Mouse (Mus musculus) neural tube, embryonic 13.5 days (tissue): ENCODE results near the gene Antxrl. TPM values are rescaled to one million over a fixed set of nuclear protein-coding genes. Genes with fewer than 3 reads are reported as not detected.

Source experiments
- ATAC-seq: fragments of 200-750 bp; cut with Nextera tagmentation; 2 replicates; pipeline ENCODE4 v1.8.0; 2017; ENCODE audit warnings: low read depth, mild to moderate bottlenecking, moderate TSS enrichment, moderate library complexity
- H3K27ac ChIP-seq: fragments of 300-500 bp; sonication (generic); replicated peaks from 2 replicates; pipeline ENCODE4 v1.5.1; 2015; ENCODE audit warnings: moderate library complexity, mild to moderate bottlenecking, inconsistent platforms
- H3K27me3 ChIP-seq: fragments of 300-500 bp; sonication (generic); 2 replicates; pipeline ENCODE4 v1.6.1; 2015; ENCODE audit warnings: mild to moderate bottlenecking, inconsistent platforms
- H3K36me3 ChIP-seq: fragments of 300-500 bp; sonication (generic); 2 replicates; pipeline ENCODE4 v1.6.1; 2015; ENCODE audit warnings: mild to moderate bottlenecking, inconsistent platforms
- H3K4me1 ChIP-seq: fragments of 300-500 bp; sonication (generic); replicated peaks from 2 replicates; pipeline ENCODE4 v1.6.1; 2015; ENCODE audit warnings: inconsistent platforms
- H3K4me2 ChIP-seq: fragments of 300-500 bp; sonication (generic); 2 replicates; pipeline ENCODE4 v1.6.1; 2015; ENCODE audit warnings: inconsistent platforms, mild to moderate bottlenecking, moderate library complexity
- H3K4me3 ChIP-seq: fragments of 300-500 bp; sonication (generic); 2 replicates; pipeline ENCODE4 v1.5.1; 2015; ENCODE audit warnings: mild to moderate bottlenecking, inconsistent platforms
- H3K9ac ChIP-seq: fragments of 300-500 bp; sonication (generic); 2 replicates; pipeline ENCODE4 v1.6.1; 2015; ENCODE audit warnings: moderate library complexity, mild to moderate bottlenecking, inconsistent platforms
- H3K9me3 ChIP-seq: fragments of 300-500 bp; sonication (generic); 2 replicates; pipeline ENCODE4 v1.6.1; 2016; ENCODE audit warnings: inconsistent platforms
- WGBS: fragments of 180-500 bp; shearing (Covaris S2); methylation state at CpG from one replicate; pipeline ENCODE4 v1.1.7; 2015; 5-methylcytosine and 5-hydroxymethylcytosine counted together
- polyA plus RNA-seq: library from polyadenylated mRNA; unstranded; fragments of >200 nt; fragmentation: Nextera tagmentation; extraction: Ambion mirVana; gene quantifications from 2 replicates; pipeline ENCODE4 v1.2.1, GENCODE M21; 2015

Gene Antxrl
- polyA plus RNA-seq = not detected in 2 replicates

DNA sequence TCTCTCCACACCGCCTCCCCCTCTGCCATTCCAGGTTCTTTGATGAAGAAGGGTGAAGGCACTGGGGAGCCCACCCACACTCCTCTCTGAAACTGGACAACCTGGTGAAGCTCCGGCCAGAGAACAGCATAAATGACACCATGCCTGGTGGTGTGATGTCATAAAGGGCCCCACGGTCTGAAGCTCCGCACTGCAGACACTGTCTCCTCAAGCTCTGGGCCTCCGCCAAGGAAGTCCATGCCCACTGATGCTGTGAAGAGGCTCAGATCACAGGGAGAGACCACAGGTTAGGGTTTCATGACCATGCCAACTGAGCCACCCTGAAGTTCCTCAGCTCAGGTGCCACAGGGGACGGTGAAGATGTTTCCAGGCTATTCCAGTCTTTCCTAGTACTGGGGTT, at the start of gene Antxrl:
TSS of gene Antxrl (plus strand) at position 192 of the 400 bp plus-strand sequence.
- Histone ChIP-seq H3K27me3 (no peaks in the 10 kb centered on the region), H3K36me3 (no peaks in the 10 kb centered on the region), H3K4me1 (no peaks in the 10 kb centered on the region), H3K27ac (no peak within 1 kb of the TSS), H3K9me3 (no peaks in the 10 kb centered on the region), H3K9ac (no peak within 1 kb of the TSS), H3K4me2 (no peak within 1 kb of the TSS), H3K4me3 (no peak within 1 kb of the TSS)
- ATAC-seq = no peak
- 89% methylated on average over 6 of the region's 6 CpGs for WGBS

DNA sequence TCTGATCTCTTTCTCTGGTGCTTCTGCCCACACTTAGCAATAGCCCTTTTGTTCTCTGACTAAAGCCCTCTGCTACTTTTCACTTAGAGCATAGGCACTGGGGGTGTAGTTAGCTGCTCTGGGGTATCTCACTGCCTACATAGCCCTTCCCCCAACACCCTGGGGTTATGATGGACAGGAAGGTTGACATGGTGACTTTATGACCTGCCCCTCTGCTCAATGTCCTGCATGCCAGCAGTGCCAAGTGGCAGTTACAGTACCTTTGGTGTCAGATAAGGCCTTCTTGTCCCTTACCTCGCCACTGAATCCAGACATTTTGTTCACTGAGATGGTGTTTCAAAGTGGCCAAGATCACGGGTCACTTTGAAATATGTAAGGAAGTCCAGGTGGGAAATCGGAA, 37.4 kb upstream of the Antxrl start, which contains the start of gene Gm30083:
TSS of gene Gm30083 (minus strand) at position 120 of the 400 bp plus-strand sequence.
- Histone ChIP-seq H3K9me3 (no peaks in the 10 kb centered on the region), H3K4me3 (no peak within 1 kb of the TSS), H3K4me1 (no peaks in the 10 kb centered on the region), H3K27me3 (no peaks in the 10 kb centered on the region), H3K4me2 (no peak within 1 kb of the TSS), H3K27ac (no peak within 1 kb of the TSS), H3K36me3 (no peaks in the 10 kb centered on the region), H3K9ac (no peak within 1 kb of the TSS)
- ATAC-seq = no peak
- WGBS = 86% methylated on average over 3 of the region's 3 CpGs

DNA sequence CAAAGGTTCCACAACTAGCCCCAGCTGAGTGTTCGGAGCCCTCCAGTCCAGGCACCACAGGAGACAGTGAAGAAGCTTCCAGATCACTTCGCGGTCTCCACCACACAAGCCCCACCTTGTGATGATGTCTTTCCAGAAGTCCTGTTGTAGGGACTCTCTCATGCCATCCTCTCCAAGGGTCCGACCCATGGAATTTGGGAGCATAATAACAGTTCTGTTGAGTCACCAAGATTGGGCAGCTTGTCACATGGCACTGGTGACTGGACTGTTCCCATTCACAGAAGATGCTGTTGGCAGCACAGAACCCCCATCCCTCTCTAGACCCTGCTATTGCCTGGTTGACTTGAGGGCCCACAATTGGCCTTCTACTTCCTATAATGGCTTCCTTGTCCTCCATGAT, 36.1 kb upstream of the Antxrl start, which contains the start of gene Gm5460:
TSS of gene Gm5460 (plus strand) at position 378 of the 400 bp plus-strand sequence.
- Histone ChIP-seq H3K4me2 (no peak within 1 kb of the TSS), H3K9ac (no peak within 1 kb of the TSS), H3K27ac (no peak within 1 kb of the TSS), H3K9me3 (no peaks in the 10 kb centered on the region), H3K36me3 (no peaks in the 10 kb centered on the region), H3K4me1 (no peaks in the 10 kb centered on the region), H3K4me3 (no peak within 1 kb of the TSS), H3K27me3 (no peaks in the 10 kb centered on the region)
- 90% methylated on average over 4 of the region's 4 CpGs for WGBS
- ATAC-seq = no peak

DNA sequence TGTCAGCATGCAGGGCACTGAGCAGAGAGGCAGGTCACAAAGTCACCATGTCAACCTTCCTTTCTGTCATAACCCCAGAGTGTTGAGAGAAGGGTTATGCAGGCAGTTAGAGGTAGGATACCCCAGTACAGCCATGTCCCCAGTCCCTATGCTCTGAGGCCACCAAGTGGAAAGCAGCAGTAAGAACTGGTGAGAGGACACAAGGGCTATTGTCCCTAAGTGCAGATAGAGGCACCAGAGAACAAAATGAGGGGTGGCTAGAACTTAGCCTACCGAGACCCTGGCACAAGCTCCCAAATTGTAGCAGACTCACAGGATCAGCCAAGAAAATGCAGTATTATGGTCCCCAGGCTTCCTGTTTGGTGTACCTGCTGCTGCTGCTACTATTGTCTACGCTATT, 35.6 kb upstream of the Antxrl start:
- Histone ChIP-seq H3K27me3 (no peaks in the 10 kb centered on the region), H3K4me3 (no peak overlapping the region), H3K36me3 (no peaks in the 10 kb centered on the region), H3K4me2 (no peak overlapping the region), H3K4me1 (no peaks in the 10 kb centered on the region), H3K9ac (no peak overlapping the region), H3K27ac (no peak overlapping the region), H3K9me3 (no peaks in the 10 kb centered on the region)
- ATAC-seq = no peak
- WGBS = 85% methylated on average over 2 of the region's 2 CpGs

DNA sequence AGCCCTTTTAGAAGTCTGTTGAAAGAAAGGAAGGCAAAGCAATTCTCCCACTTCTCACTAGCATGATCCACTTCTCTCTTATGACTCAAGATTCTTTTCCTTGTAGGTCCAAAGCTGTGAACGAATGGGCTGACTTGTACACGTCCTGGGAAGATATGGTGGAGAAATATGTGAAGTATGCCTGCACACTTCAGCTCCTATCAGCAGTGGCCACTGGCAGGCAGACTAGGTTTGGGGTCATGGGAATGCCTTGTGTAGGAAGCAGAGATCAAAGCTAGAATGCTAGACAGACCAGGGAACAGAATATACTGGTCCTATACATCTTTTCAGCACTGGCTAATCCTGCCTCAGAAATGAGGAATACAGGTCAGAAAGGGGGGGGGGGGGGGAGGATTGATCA, 25.8 kb upstream of the Antxrl start:
- H3K9me3 ChIP-seq = peaks cover 11% of the 10 kb centered on the region
- no peaks in the 10 kb centered on the region for H3K4me1 ChIP-seq
- 75% methylated on average over 2 of the region's 2 CpGs for WGBS
- H3K4me3 ChIP-seq = no peak overlapping the region
- H3K27ac ChIP-seq = no peak overlapping the region
- H3K4me2 ChIP-seq = no peak overlapping the region
- ATAC-seq = no peak
- no peaks in the 10 kb centered on the region for H3K36me3 ChIP-seq
- H3K27me3 ChIP-seq = no peaks in the 10 kb centered on the region
- no peak overlapping the region for H3K9ac ChIP-seq

DNA sequence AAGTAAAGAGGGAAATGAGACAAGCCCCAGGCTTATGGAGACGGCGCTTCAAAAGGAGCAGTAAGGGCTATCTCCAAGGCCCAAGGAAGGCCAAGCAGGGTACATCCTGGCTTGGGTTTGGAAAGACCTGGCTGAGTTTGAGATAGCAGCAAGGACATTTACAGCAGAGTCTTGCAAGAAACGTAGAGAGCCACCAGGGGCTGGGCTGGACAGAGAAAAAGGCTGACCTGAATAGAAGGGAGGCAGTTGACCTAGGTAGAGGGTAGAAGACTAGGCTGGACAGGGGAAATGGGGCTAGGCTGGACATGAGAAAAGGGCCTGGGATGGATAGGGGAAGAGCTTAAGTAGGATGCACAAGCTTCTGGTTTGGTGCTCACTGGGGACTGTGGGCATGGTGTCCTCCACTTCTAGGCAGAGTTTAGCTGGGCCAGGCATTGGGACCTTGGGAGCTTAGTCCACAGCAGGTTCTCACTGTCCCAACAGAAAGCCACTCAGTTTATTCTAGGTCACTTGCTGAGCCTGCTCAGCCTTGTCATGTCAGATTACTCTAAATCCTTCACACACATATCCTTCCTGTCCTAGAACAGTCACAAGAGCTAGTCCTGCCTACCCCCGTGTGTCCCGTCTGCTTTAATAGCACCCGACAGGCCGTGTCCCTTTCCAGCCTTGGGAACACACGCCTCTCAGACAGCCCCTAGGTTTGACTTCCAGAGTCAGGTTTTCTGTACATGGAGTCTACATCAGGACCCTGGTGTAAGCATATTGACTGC, 18.5 kb upstream of the Antxrl start:
- Histone ChIP-seq H3K9me3 (no peaks in the 10 kb centered on the region), H3K4me1 (no peaks in the 10 kb centered on the region), H3K27ac (no peak overlapping the region), H3K4me2 (no peak overlapping the region), H3K27me3 (no peaks in the 10 kb centered on the region), H3K9ac (no peak overlapping the region), H3K36me3 (no peaks in the 10 kb centered on the region), H3K4me3 (no peak overlapping the region)
- no peak for ATAC-seq
- whole genome bisulfite sequencing = 88% methylated on average over 8 of the region's 8 CpGs

DNA sequence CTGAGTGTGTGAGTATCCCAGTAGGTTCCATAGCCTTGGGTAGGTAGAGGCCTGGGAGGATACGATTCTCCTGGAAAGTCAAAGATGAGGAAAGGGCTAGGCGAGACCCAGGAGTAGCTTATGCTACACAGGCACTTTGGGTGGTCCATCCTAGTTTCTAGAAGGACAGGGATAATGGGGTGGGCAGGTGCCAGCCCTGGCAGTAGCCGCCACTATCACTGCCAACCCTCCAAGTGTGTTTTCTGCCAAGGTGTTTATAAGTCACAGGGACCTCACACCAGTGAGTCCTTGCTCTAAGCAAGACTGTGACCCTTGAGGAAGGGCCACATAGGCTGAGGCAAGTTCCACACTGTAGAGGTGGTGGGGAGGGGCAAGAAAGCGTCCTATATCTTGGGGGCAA, 11.3 kb upstream of the Antxrl start:
- Histone ChIP-seq H3K36me3 (no peaks in the 10 kb centered on the region), H3K9ac (no peak overlapping the region), H3K9me3 (no peaks in the 10 kb centered on the region), H3K27ac (no peak overlapping the region), H3K27me3 (no peaks in the 10 kb centered on the region), H3K4me2 (no peak overlapping the region), H3K4me3 (no peak overlapping the region), H3K4me1 (no peaks in the 10 kb centered on the region)
- ATAC-seq = no peak
- 88% methylated on average over 4 of the region's 4 CpGs for WGBS

DNA sequence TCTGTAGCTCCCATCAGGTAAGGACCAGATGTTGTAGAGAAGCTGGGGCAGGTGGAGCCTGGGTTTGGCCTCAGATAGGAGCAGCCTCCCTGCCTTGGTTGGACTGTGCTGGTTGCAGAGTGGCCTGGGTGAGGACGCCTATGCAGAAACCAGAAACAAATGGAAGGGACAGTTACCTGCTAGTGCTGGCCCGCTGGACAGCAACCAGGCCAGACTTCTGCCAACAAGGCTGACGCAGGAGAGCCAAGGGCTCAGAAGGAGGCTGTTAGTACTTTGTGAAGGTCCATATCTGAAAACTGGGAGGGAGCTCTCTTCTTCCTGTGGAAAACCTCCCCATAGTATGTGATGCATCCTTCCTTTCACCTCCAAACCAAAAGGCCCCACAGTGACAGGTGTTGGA, 9.2 kb upstream of the Antxrl start:
- H3K9me3 ChIP-seq = no peaks in the 10 kb centered on the region
- no peak overlapping the region for H3K9ac ChIP-seq
- H3K27ac ChIP-seq = no peak overlapping the region
- no peak overlapping the region for H3K4me2 ChIP-seq
- no peak for ATAC-seq
- H3K4me1 ChIP-seq = no peaks in the 10 kb centered on the region
- no peak overlapping the region for H3K4me3 ChIP-seq
- WGBS = 76% methylated on average over 3 of the region's 3 CpGs
- H3K27me3 ChIP-seq = no peaks in the 10 kb centered on the region
- no peaks in the 10 kb centered on the region for H3K36me3 ChIP-seq

DNA sequence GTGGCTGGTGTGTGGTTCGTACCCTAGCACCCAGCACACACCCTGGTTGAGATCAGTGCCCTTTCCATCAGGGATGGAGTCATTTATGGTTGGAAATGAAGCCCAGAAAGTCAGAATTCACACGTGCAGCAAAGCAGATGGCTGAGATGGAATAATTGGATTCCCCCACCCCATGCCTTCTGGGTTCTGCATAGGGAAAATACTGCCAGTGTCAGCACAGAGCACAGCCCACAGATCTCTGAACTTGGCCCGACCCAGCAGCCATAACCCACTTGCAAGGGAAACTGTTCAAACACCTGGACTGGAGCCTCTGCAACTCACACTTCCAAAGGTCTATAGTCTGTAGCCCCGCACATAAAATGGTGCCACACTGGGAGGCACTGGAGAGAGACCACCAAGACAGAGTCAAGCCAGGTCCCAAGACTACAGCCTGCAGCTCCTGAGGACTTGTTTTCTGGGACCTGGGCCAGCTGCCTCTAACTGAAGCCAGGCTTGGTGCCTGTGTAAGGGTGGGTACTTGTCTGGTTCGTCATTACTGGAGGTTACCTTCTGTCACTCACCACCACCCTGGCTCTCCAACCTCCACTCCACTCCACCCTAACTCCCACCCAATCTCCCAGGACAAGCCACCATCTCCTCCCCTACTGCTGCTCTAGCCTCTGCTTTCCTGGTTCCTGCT, 2.3 kb upstream of the Antxrl start:
- Histone ChIP-seq H3K4me1 (no peaks in the 10 kb centered on the region), H3K36me3 (no peaks in the 10 kb centered on the region), H3K4me2 (no peak overlapping the region), H3K27ac (no peak overlapping the region), H3K4me3 (no peak overlapping the region), H3K9ac (no peak overlapping the region), H3K27me3 (no peaks in the 10 kb centered on the region), H3K9me3 (no peaks in the 10 kb centered on the region)
- no peak for ATAC-seq
- 75% methylated on average over 5 of the region's 5 CpGs for WGBS

DNA sequence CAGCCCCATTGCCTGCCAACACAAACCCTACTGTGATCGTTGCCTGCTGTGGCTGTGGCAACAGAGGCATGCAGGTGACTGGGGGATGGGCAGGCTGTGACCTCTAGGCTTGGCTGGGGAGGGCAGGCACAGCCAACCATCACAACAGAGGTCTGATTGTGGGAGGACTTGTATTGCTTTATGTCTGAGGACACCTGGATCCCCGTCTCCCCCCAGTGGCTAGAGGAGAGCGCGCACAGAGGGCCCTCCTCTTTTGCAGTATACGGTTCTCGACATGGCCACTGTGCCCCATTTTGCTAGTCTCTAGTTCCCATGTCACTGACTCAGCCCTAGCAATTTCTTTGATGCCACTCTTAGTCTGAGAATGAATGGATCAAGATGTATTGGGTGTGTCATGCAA, 19.2 kb downstream of the Antxrl start:
- no peak for ATAC-seq
- WGBS = 63% methylated on average over 6 of the region's 6 CpGs
- Histone ChIP-seq H3K9me3 (no peaks in the 10 kb centered on the region), H3K4me2 (no peak overlapping the region), H3K4me1 (0 out of 2 replicates have a peak, but pooled peaks cover 3% of the 10 kb centered on the region), H3K4me3 (no peak overlapping the region), H3K36me3 (no peaks in the 10 kb centered on the region), H3K9ac (no peak overlapping the region), H3K27me3 (no peaks in the 10 kb centered on the region), H3K27ac (no peak overlapping the region)

DNA sequence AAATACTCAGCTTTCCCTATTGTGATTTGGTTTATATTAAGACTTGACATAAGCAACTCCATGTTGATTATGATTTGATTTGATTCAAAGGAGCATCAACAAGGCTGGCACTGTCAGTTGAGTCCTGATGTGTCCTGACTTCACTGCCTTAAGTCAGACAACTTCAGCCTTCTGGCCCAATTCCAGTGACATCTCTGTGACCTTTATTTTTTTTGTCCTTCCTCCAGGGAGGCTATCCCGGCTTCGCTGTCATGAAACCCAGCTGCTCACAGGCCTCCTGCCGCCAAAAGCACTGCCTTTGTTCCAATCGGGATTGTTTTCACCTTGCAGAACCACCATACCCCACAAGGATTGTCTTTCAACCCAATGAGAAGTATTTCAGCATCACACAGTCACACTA, 22.8 kb downstream of the Antxrl start:
- no peak overlapping the region for H3K9ac ChIP-seq
- WGBS = 27% methylated on average over 4 of the region's 4 CpGs

DNA sequence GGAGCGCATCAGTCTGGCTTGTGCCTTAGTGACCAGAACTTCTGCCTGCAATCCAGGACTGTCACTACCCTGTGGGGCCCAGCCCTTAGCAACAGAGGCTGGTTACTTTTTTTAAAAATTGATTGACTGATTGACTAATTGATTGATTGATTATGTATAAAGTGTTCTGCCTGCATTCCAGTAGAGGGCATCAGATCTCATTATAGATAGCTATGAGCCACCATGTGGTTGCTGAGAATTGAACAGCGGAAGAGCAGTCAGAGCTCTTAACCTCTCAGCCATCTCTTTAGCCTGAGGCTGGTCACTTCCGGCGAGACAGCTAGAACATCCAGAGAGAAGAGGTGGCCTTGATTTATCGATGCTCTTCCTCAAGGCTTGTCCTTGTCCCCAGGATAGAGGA, 24.7 kb downstream of the Antxrl start:
- H3K9ac ChIP-seq = no peak overlapping the region
- H3K27me3 ChIP-seq = 0 out of 2 replicates have a peak, but pooled peaks cover 5% of the 10 kb centered on the region
- H3K9me3 ChIP-seq = no peaks in the 10 kb centered on the region
- H3K4me1 ChIP-seq = 0 out of 2 replicates have a peak, but pooled peaks cover 3% of the 10 kb centered on the region
- no peak overlapping the region for H3K27ac ChIP-seq
- no peak overlapping the region for H3K4me2 ChIP-seq
- 63% methylated on average over 5 of the region's 5 CpGs for WGBS
- ATAC-seq = no peak
- H3K36me3 ChIP-seq = no peaks in the 10 kb centered on the region
- no peak overlapping the region for H3K4me3 ChIP-seq

More for the DNA sequence above, 22.8 kb downstream of the Antxrl start:
- H3K9me3 ChIP-seq = no peaks in the 10 kb centered on the region
- no peaks in the 10 kb centered on the region for H3K27me3 ChIP-seq
- no peak overlapping the region for H3K4me2 ChIP-seq
- ATAC-seq = no peak
- H3K4me3 ChIP-seq = no peak overlapping the region
- no peaks in the 10 kb centered on the region for H3K36me3 ChIP-seq
- H3K27ac ChIP-seq = no peak overlapping the region
- H3K4me1 ChIP-seq = 0 out of 2 replicates have a peak, but pooled peaks cover 3% of the 10 kb centered on the region
